Mouse (Mus musculus) liver, embryonic 11.5 days (tissue): ENCODE results near the gene Btbd9. TPM values are rescaled to one million over a fixed set of nuclear protein-coding genes. Genes with fewer than 3 reads are reported as not detected.

Experiments
- ATAC-seq: fragments of 200-750 bp; cut with Nextera tagmentation; replicated peaks from 2 replicates; pipeline ENCODE4 v1.8.0; 2017; ENCODE audit warnings: moderate number of reproducible peaks, mild to moderate bottlenecking, moderate TSS enrichment, moderate library complexity; ENCODE audit not compliant: low FRiP score
- DNase-seq: peaks from one replicate; pipeline ENCODE4 v3.0.0-alpha.2; 2017; ENCODE audit warnings: low spot score
- H3K27ac ChIP-seq: fragments of 300-500 bp; sonication (generic); 2 replicates; pipeline ENCODE4 v1.5.1; 2014; ENCODE audit warnings: mild to moderate bottlenecking, low read depth, low read length, control low read depth
- H3K27me3 ChIP-seq: fragments of 300-500 bp; sonication (generic); replicated peaks from 2 replicates; pipeline ENCODE4 v1.6.1; 2014; ENCODE audit warnings: low read length, mixed read lengths; ENCODE audit not compliant: control insufficient read depth, insufficient read depth
- H3K36me3 ChIP-seq: fragments of 300-500 bp; sonication (generic); 2 replicates; pipeline ENCODE4 v1.6.1; 2014; ENCODE audit warnings: mild to moderate bottlenecking, low read length, moderate library complexity, mixed read lengths; ENCODE audit not compliant: control insufficient read depth, insufficient read depth
- H3K4me1 ChIP-seq: fragments of 300-500 bp; sonication (generic); replicated peaks from 2 replicates; pipeline ENCODE4 v1.6.1; 2014; ENCODE audit warnings: low read length, mixed read lengths; ENCODE audit not compliant: control insufficient read depth, insufficient read depth
- H3K4me2 ChIP-seq: fragments of 300-500 bp; sonication (generic); 2 replicates; pipeline ENCODE4 v1.6.1; 2014; ENCODE audit warnings: mild to moderate bottlenecking, control low read depth, moderate library complexity
- H3K4me3 ChIP-seq: fragments of 300-500 bp; sonication (generic); 2 replicates; pipeline ENCODE4 v1.5.1; 2014; ENCODE audit warnings: low read depth, low read length, control low read depth
- H3K9ac ChIP-seq: fragments of 300-500 bp; sonication (generic); 2 replicates; pipeline ENCODE4 v1.6.1; 2014; ENCODE audit warnings: low read depth, low read length, control low read depth
- H3K9me3 ChIP-seq: fragments of 300-500 bp; sonication (generic); 2 replicates; pipeline ENCODE4 v1.6.1; 2016; ENCODE audit warnings: low read length, inconsistent platforms, mixed read lengths; ENCODE audit not compliant: control insufficient read depth
- WGBS: fragments of 180-500 bp; shearing (Covaris S2); extraction: QIAGEN DNeasy Blood & Tissue Kit; methylation state at CpG from one replicate; pipeline ENCODE4 v1.1.7; 2014; 5-methylcytosine and 5-hydroxymethylcytosine counted together
- polyA plus RNA-seq: library from polyadenylated mRNA; unstranded; fragments of >200 nt; fragmentation: Nextera tagmentation; extraction: Ambion mirVana; gene quantifications from 2 replicates; pipeline ENCODE4 v1.2.1, GENCODE M21; 2014

Gene Btbd9
- polyA plus RNA-seq, 1 experiment from 2014 or later: 33.4 TPM

- Histone ChIP-seq H3K27me3 (no peaks in the 10 kb centered on the region), H3K4me2 (no peak overlapping the region), H3K4me3 (no peak overlapping the region), H3K9ac (no peak overlapping the region), H3K36me3 (peaks cover 13% of the 10 kb centered on the region), H3K4me1 (no peaks in the 10 kb centered on the region), H3K27ac (no peak overlapping the region), H3K9me3 (no peaks in the 10 kb centered on the region)
- 58% methylated on average over 17 of the region's 17 CpGs for WGBS
- DNase-seq (no peak), ATAC-seq (no peak)
Observed at GRCm38 (mm10) chr17:30590417-30591198, 14.3 kb upstream of the Btbd9 start.

GRCm38 (mm10) chr17:30583258-30584001 is 7.1 kb upstream of the Btbd9 start:
- ATAC-seq: no peak
- no peak overlapping the region for H3K27ac ChIP-seq
- no peaks in the 10 kb centered on the region for H3K9me3 ChIP-seq
- 70% methylated on average over 2 of the region's 2 CpGs for WGBS
- no peak overlapping the region for H3K4me3 ChIP-seq
- DNase-seq: no peak
- H3K4me2 ChIP-seq: no peak overlapping the region
- H3K36me3 ChIP-seq: no peaks in the 10 kb centered on the region
- H3K9ac ChIP-seq: no peak overlapping the region
- H3K27me3 ChIP-seq: no peaks in the 10 kb centered on the region
- peaks cover 2% of the 10 kb centered on the region; the same call in 1 of the 2 replicates for H3K4me1 ChIP-seq

- Histone ChIP-seq H3K4me3 (no peak overlapping the region), H3K4me2 (no peak overlapping the region), H3K9ac (no peak overlapping the region), H3K27ac (no peak overlapping the region), H3K9me3 (no peaks in the 10 kb centered on the region), H3K36me3 (no peaks in the 10 kb centered on the region), H3K27me3 (no peaks in the 10 kb centered on the region), H3K4me1 (peaks cover 2% of the 10 kb centered on the region; the same call in 1 of the 2 replicates)
- DNase-seq (no peak), ATAC-seq (no peak)
- WGBS: 77% methylated on average over 3 of the region's 3 CpGs
Observed at GRCm38 (mm10) chr17:30582313-30582712, 6.0 kb upstream of the Btbd9 start.

- WGBS: 85% methylated on average over 6 of the region's 6 CpGs
- ATAC-seq: no peak
- no peak overlapping the region for H3K4me3 ChIP-seq
Observed at GRCm38 (mm10) chr17:30581201-30581600, 4.9 kb upstream of the Btbd9 start.

GRCm38 (mm10) chr17:30580781-30581180 is 4.5 kb upstream of the Btbd9 start:
- no peak overlapping the region for H3K9ac ChIP-seq
- H3K4me1 ChIP-seq: peaks cover 6% of the 10 kb centered on the region; the same call in 1 of the 2 replicates
- ATAC-seq: no peak
- H3K36me3 ChIP-seq: no peaks in the 10 kb centered on the region
- H3K27ac ChIP-seq: no peak overlapping the region
- H3K4me3 ChIP-seq: no peak overlapping the region
- no peak for DNase-seq
- H3K27me3 ChIP-seq: no peaks in the 10 kb centered on the region
- H3K4me2 ChIP-seq: no peak overlapping the region
- WGBS: 59% methylated on average over 1 of the region's 1 CpGs
- no peaks in the 10 kb centered on the region for H3K9me3 ChIP-seq

More at GRCm38 (mm10) chr17:30581201-30581600, 4.9 kb upstream of the Btbd9 start:
- H3K27ac ChIP-seq: no peak overlapping the region
- no peak overlapping the region for H3K4me2 ChIP-seq
- H3K9ac ChIP-seq: no peak overlapping the region
- no peaks in the 10 kb centered on the region for H3K27me3 ChIP-seq
- DNase-seq: no peak
- H3K4me1 ChIP-seq: peaks cover 6% of the 10 kb centered on the region; the same call in 1 of the 2 replicates
- H3K9me3 ChIP-seq: no peaks in the 10 kb centered on the region
- no peaks in the 10 kb centered on the region for H3K36me3 ChIP-seq

GRCm38 (mm10) chr17:30576946-30577345 is 658 bp upstream of the Btbd9 start:
- H3K9me3 ChIP-seq: no peaks in the 10 kb centered on the region
- DNase-seq (no peak), ATAC-seq (no peak)
- peak overlapping the region; percentile 88 for H3K4me2 ChIP-seq
- no peaks in the 10 kb centered on the region for H3K27me3 ChIP-seq
- H3K36me3 ChIP-seq: no peaks in the 10 kb centered on the region
- no peak overlapping the region for H3K27ac ChIP-seq
- WGBS: 53% methylated on average over 12 of the region's 12 CpGs
- H3K9ac ChIP-seq: peak overlapping the region; percentile 69
- peaks cover 19% of the 10 kb centered on the region for H3K4me1 ChIP-seq
- H3K4me3 ChIP-seq: peak overlapping the region; percentile 80

- Histone ChIP-seq H3K27ac (peak overlapping the region; percentile 79), H3K9me3 (no peaks in the 10 kb centered on the region), H3K4me1 (peaks cover 19% of the 10 kb centered on the region), H3K27me3 (no peaks in the 10 kb centered on the region), H3K36me3 (no peaks in the 10 kb centered on the region), H3K4me3 (peak overlapping the region; percentile 80), H3K9ac (peak overlapping the region; percentile 69), H3K4me2 (peak overlapping the region; percentile 88)
- 5% methylated on average over 35 of the region's 35 CpGs for WGBS
- ATAC-seq (peak; percentile 24), DNase-seq (peak; percentile 61)
Observed at GRCm38 (mm10) chr17:30575121-30575904, 975 bp downstream of the Btbd9 start.

GRCm38 (mm10) chr17:30574783-30575075 is 1.6 kb downstream of the Btbd9 start:
- no peak for DNase-seq
- H3K36me3 ChIP-seq: no peaks in the 10 kb centered on the region
- no peak for ATAC-seq
- 0 out of 2 replicates have a peak overlapping the region, but pooled peaks have one; percentile 43 for H3K9ac ChIP-seq
- peak overlapping the region; percentile 80 for H3K4me3 ChIP-seq
- H3K27ac ChIP-seq: 0 out of 2 replicates have a peak overlapping the region, but pooled peaks have one; percentile 5
- no peaks in the 10 kb centered on the region for H3K9me3 ChIP-seq
- 41% methylated on average over 8 of the region's 8 CpGs for WGBS
- peak overlapping the region; percentile 88 for H3K4me2 ChIP-seq
- H3K4me1 ChIP-seq: peaks cover 24% of the 10 kb centered on the region
- no peaks in the 10 kb centered on the region for H3K27me3 ChIP-seq
